Comparison of ENCODE assay signal across 8 mouse cellular contexts in the genomic region with DNA sequence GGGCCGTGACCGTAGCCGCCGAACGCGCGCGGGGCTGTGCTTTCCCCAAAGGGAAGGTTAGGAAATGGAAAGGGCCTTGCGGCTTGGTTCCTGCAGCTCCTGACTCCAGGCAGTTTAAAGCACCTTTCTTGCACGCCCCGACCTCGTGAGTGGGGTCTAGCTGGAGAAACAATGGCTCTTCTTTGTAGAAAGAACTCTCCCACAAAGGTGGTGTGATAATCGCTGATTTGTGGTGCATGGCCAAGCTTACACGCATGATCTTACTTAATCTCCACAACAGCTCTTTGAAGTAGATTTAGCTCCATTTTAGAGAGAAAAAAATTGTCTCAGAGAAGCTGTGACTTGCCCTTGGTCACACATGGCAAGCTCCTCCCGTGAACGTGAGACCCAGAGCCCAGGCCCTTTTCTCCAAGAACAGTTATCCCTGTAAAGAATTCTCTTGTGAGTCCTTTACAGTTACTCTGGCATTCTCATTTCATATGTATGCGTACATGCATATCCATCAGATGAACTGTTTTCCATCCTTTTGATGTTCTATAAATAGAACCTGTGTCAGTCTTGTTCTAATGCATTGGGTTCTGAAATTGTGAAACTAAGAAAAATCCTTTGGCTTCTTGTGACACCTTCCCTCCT. TPM values are rescaled to one million over a fixed set of nuclear protein-coding genes. Genes with fewer than 3 reads are reported as not detected.
DNase-seq lines count a peak whose midpoint lies in the region; ATAC-seq and TF ChIP-seq lines count a peak whose summit lies in the region.

No protein-coding gene starts in this region.

- H3K4me1 ChIP-seq in heart, embryonic 10.5 days = peaks cover 31% of the 10 kb centered on the region
- peaks cover 48% of the 10 kb centered on the region for H3K4me1 ChIP-seq in forebrain, embryonic 10.5 days
- peaks cover 39% of the 10 kb centered on the region for H3K4me1 ChIP-seq in liver, embryonic 13.5 days (replicated peaks)

- DNase-seq in heart, embryonic 10.5 days (ENCODE audit: low spot score) = no peak
- no peak for DNase-seq in heart, postnatal 25 days (ENCODE audit: low spot score)
- DNase-seq in forebrain, embryonic 10.5 days (ENCODE audit: extremely low spot score, low spot score) = no peak
- DNase-seq in liver, embryonic 13.5 days = no peak
- no peak for DNase-seq in frontal cortex, postnatal 10 days (ENCODE audit: low spot score in 2 of 2)
- no peak for DNase-seq in cerebellum, postnatal 14 days
- no peak for DNase-seq in thymus, adult 18-20 months

- H3K4me3 ChIP-seq in heart, embryonic 10.5 days = peak overlapping the region; percentile 99
- peak overlapping the region; percentile 68 for H3K4me3 ChIP-seq in C2C12 (ENCODE audit: insufficient read depth, poor library complexity, severe bottlenecking)
- H3K4me3 ChIP-seq in forebrain, embryonic 10.5 days = peak overlapping the region; percentile 99
- H3K4me3 ChIP-seq in liver, embryonic 13.5 days (replicated peaks) = peak overlapping the region; percentile 85

- H3K36me3 ChIP-seq in heart, embryonic 10.5 days = no peaks in the 10 kb centered on the region
- H3K36me3 ChIP-seq in C2C12 (ENCODE audit: control insufficient read depth, insufficient read depth) = no peaks in the 10 kb centered on the region
- no peaks in the 10 kb centered on the region for H3K36me3 ChIP-seq in forebrain, embryonic 10.5 days (replicated peaks)
- H3K36me3 ChIP-seq in liver, embryonic 13.5 days = no peaks in the 10 kb centered on the region

- H3K79me2 ChIP-seq in C2C12 (ENCODE audit: control insufficient read depth, insufficient read depth) = peaks cover 45% of the 10 kb centered on the region

- TF ChIP-seq CTCF in C2C12 (IDR thresholded peaks at IDR 0.05; ENCODE audit: control insufficient read depth, insufficient read depth, insufficient read length) = no peak

- intact Hi-C loops in heart, postnatal 25 days (cut with DNase I) = loop anchor here (5.0 kb wide), 2 partner anchors 36 to 71 kb away; a partner anchor contains a TSS

- H3K27ac ChIP-seq in heart, embryonic 10.5 days = peak overlapping the region; percentile 99
- peak overlapping the region; percentile 99 for H3K27ac ChIP-seq in forebrain, embryonic 10.5 days
- H3K27ac ChIP-seq in liver, embryonic 13.5 days = no peak overlapping the region

- no peaks in the 10 kb centered on the region for H3K9me3 ChIP-seq in heart, embryonic 10.5 days
- H3K9me3 ChIP-seq in forebrain, embryonic 10.5 days = no peaks in the 10 kb centered on the region
- H3K9me3 ChIP-seq in liver, embryonic 13.5 days (replicated peaks) = no peaks in the 10 kb centered on the region

- H3ac ChIP-seq in C2C12 (ENCODE audit: control insufficient read depth, insufficient read length, low read depth) = peak overlapping the region; percentile 73

- no peaks in the 10 kb centered on the region for H3K27me3 ChIP-seq in heart, embryonic 10.5 days (ENCODE audit: insufficient read depth, poor library complexity, severe bottlenecking)
- no peaks in the 10 kb centered on the region for H3K27me3 ChIP-seq in C2C12 (ENCODE audit: control insufficient read depth, insufficient read depth, insufficient read length)
- H3K27me3 ChIP-seq in forebrain, embryonic 10.5 days (ENCODE audit: poor library complexity, severe bottlenecking) = peaks cover 15% of the 10 kb centered on the region
- H3K27me3 ChIP-seq in liver, embryonic 13.5 days = no peaks in the 10 kb centered on the region

- no peak for ATAC-seq in liver, embryonic 13.5 days (ENCODE audit: low read depth)

- H3K9ac ChIP-seq in liver, embryonic 13.5 days = peak overlapping the region; percentile 87

- WGBS in heart, embryonic 10.5 days = 4% methylated on average over 17 of the region's 17 CpGs
- 4% methylated on average over 17 of the region's 17 CpGs for WGBS in forebrain, embryonic 10.5 days
- 7% methylated on average over 17 of the region's 17 CpGs for WGBS in liver, embryonic 13.5 days (ENCODE audit: insufficient replicate concordance)

- peak overlapping the region; percentile 91 for H3K4me2 ChIP-seq in liver, embryonic 13.5 days

- H3K79me3 ChIP-seq in C2C12 (ENCODE audit: low read depth) = peaks cover 40% of the 10 kb centered on the region

TF ChIP-seq in C2C12, 6 proteins besides CTCF, POLR2A, EP300 and RAD21:
- TF ChIP-seq CEBPB (IDR thresholded peaks at IDR 0.05; ENCODE audit: low read depth) (no peak), MAX (IDR thresholded peaks at IDR 0.05) (peak; percentile 5), FOSL1 (IDR thresholded peaks at IDR 0.05; ENCODE audit: insufficient read depth, low read length, poor library complexity, severe bottlenecking) (no peak), USF1 (IDR thresholded peaks at IDR 0.05; ENCODE audit: low read depth) (no peak), MYOG (IDR thresholded peaks at IDR 0.05; ENCODE audit: control insufficient read depth, extremely low read depth, insufficient read length) (no peak)
TF ChIP-seq in C2C12: peak in this region for 1.

RNA-seq across cellular contexts. Expression of a gene that starts 0.5 kb away (rescaled TPM):
- polyA plus RNA-seq in heart, embryonic 10.5 days (2016; fragmentation: Nextera tagmentation; extraction: Ambion mirVana) = 41.3 and 46.6 TPM in 2 replicates
- 10 to 100 TPM in 1 of 2 experiments, 1 to 10 TPM in 1; 9.0 to 10.6 TPM for total RNA-seq in heart, postnatal 25 days (2021)
- 30.2 TPM for polyA plus RNA-seq in C2C12 (2012; fragmentation: generic; extraction: Trizol)
- polyA plus RNA-seq in forebrain, embryonic 10.5 days (2016; fragmentation: Nextera tagmentation; extraction: Ambion mirVana) = 73.5 and 74.2 TPM in 2 replicates
- polyA plus RNA-seq in liver, embryonic 13.5 days (2015; fragmentation: Nextera tagmentation; extraction: Ambion mirVana) = 9.3 and 11.6 TPM in 2 replicates
